Mouse (Mus musculus): ENCODE measurements around the gene Tmigd1. TPM values are rescaled to one million over a fixed set of nuclear protein-coding genes. Genes with fewer than 3 reads are reported as not detected.

Tmigd1 gene
- polyA plus RNA-seq, 2 experiments, result 0.09 to 0.36 TPM

DNA sequence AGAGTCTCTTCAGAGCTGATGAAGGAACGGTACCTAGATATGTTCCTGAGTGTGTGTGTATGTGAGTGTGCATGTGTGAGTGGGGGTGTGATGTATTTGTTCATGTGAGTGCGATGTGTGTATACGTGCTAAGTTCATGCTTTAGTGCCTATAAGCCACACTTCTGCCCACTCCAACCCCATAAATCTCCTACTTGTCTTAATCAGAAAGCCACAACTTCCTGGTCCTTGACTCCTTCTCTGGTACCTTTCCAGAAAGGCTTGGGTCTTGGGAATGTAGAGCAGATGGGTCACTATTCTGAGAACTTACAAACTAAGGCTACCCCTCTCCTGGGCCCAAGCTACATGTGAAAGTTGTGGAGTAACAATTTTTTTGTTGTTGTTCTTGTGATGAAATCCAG lies 3.2 kb upstream of the Tmigd1 start:
- no peak overlapping the region for H3K9ac ChIP-seq (ENCODE audit: low read depth, low read length, severe bottlenecking)
- peaks cover 3% of the 10 kb centered on the region for H3K4me1 ChIP-seq (ENCODE audit: control insufficient read depth, insufficient read depth, low read length)
- H3K4me3 ChIP-seq (replicated peaks; ENCODE audit: low read length), result no peak overlapping the region
- ATAC-seq (ENCODE audit: low FRiP score, low read depth), result no peak
- H3K27me3 ChIP-seq (ENCODE audit: control insufficient read depth, insufficient read depth, low read length), result no peaks in the 10 kb centered on the region
- no peak overlapping the region for H3K27ac ChIP-seq (replicated peaks; ENCODE audit: low read depth, low read length)
- WGBS, result 83% methylated on average over 3 of the region's 3 CpGs
- no peaks in the 10 kb centered on the region for H3K36me3 ChIP-seq (ENCODE audit: control insufficient read depth, insufficient read depth, low read length)
- no peak for DNase-seq (ENCODE audit: low spot score)
- TF ChIP-seq POLR2A (IDR thresholded peaks at IDR 0.05; ENCODE audit: borderline replicate concordance, extremely low read depth, insufficient read depth, insufficient read length), result no peak
- H3K4me2 ChIP-seq (replicated peaks; ENCODE audit: low read depth, low read length, severe bottlenecking), result no peak overlapping the region
- H3K9me3 ChIP-seq (ENCODE audit: control insufficient read depth, low read length), result no peaks in the 10 kb centered on the region

- Histone ChIP-seq H3K27me3 (ENCODE audit: control insufficient read depth, insufficient read depth, low read length) (no peaks in the 10 kb centered on the region), H3K4me2 (replicated peaks; ENCODE audit: low read depth, low read length, severe bottlenecking) (no peak overlapping the region), H3K9ac (ENCODE audit: low read depth, low read length, severe bottlenecking) (no peak overlapping the region), H3K4me1 (ENCODE audit: control insufficient read depth, insufficient read depth, low read length) (no peaks in the 10 kb centered on the region), H3K27ac (replicated peaks; ENCODE audit: low read depth, low read length) (no peak overlapping the region), H3K9me3 (ENCODE audit: control insufficient read depth, low read length) (no peaks in the 10 kb centered on the region), H3K36me3 (ENCODE audit: control insufficient read depth, insufficient read depth, low read length) (no peaks in the 10 kb centered on the region), H3K4me3 (replicated peaks; ENCODE audit: low read length) (no peak overlapping the region)
- no peak for DNase-seq (ENCODE audit: low spot score)
- WGBS, result 66% methylated on average over 5 of the region's 5 CpGs
- no peak for ATAC-seq (ENCODE audit: low FRiP score, low read depth)
- no peak for TF ChIP-seq POLR2A (IDR thresholded peaks at IDR 0.05; ENCODE audit: borderline replicate concordance, extremely low read depth, insufficient read depth, insufficient read length)
These were observed 1.9 kb upstream of the Tmigd1 start for GRCm38 (mm10) chr11:76899758-76900738.

DNA sequence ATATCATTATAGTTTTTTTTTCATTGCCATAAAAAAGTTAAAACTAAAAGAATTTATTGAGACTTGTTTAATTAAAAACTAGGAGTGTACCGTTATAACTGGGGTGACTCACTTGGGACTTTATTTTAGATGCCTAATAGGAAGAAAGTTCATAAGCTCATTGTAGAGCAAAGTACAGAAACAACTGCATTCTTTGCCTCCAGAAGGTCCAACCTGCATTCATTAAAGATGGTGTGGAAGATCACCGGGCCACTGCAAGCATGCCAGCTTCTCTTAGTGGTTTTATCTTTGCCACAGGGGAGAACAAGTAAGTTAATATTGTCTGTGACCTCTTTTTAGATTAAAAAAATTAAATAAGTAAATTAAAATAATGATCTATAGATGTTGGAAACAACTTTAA lies 2.4 kb downstream of the Tmigd1 start:
- DNase-seq (ENCODE audit: low spot score), result no peak
- Histone ChIP-seq H3K4me1 (ENCODE audit: control insufficient read depth, insufficient read depth, low read length) (no peaks in the 10 kb centered on the region), H3K27ac (replicated peaks; ENCODE audit: low read depth, low read length) (no peak overlapping the region), H3K27me3 (ENCODE audit: control insufficient read depth, insufficient read depth, low read length) (no peaks in the 10 kb centered on the region), H3K9ac (ENCODE audit: low read depth, low read length, severe bottlenecking) (no peak overlapping the region), H3K4me2 (replicated peaks; ENCODE audit: low read depth, low read length, severe bottlenecking) (no peak overlapping the region), H3K4me3 (replicated peaks; ENCODE audit: low read length) (no peak overlapping the region), H3K9me3 (ENCODE audit: control insufficient read depth, low read length) (no peaks in the 10 kb centered on the region), H3K36me3 (ENCODE audit: control insufficient read depth, insufficient read depth, low read length) (no peaks in the 10 kb centered on the region)
- ATAC-seq (ENCODE audit: low FRiP score, low read depth), result no peak
- no peak for TF ChIP-seq POLR2A (IDR thresholded peaks at IDR 0.05; ENCODE audit: borderline replicate concordance, extremely low read depth, insufficient read depth, insufficient read length)
- WGBS, result 65% methylated on average over 2 of the region's 2 CpGs

DNA sequence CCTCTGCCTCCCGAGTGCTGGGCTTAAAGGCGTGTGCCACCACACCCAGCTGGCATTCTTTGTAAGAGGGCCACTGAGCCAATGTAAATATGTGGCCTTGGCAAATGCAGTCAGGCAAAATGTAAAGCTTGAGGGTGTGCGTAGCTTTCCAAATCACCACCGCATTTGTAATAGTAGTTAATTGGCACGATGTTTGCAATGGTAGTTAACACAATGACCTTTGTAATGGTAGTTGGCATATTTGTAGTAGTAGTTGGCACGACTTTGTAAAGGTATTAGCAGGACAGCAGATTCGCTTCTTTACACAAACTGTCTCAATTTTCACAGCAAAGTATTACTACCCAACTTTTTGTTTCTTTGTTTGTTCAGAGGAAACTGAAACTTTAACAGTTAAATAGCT lies 6.7 kb downstream of the Tmigd1 start:
- DNase-seq (ENCODE audit: low spot score) (no peak), ATAC-seq (ENCODE audit: low FRiP score, low read depth) (no peak)
- H3K4me3 ChIP-seq (replicated peaks; ENCODE audit: low read length), result no peak overlapping the region
- no peak overlapping the region for H3K4me2 ChIP-seq (replicated peaks; ENCODE audit: low read depth, low read length, severe bottlenecking)
- H3K27me3 ChIP-seq (ENCODE audit: control insufficient read depth, insufficient read depth, low read length), result no peaks in the 10 kb centered on the region
- no peaks in the 10 kb centered on the region for H3K9me3 ChIP-seq (ENCODE audit: control insufficient read depth, low read length)
- WGBS, result 89% methylated on average over 7 of the region's 7 CpGs
- H3K4me1 ChIP-seq (ENCODE audit: control insufficient read depth, insufficient read depth, low read length), result peaks cover 14% of the 10 kb centered on the region; the same call in 1 of the 2 replicates
- TF ChIP-seq POLR2A (IDR thresholded peaks at IDR 0.05; ENCODE audit: borderline replicate concordance, extremely low read depth, insufficient read depth, insufficient read length), result no peak
- H3K36me3 ChIP-seq (ENCODE audit: control insufficient read depth, insufficient read depth, low read length), result no peaks in the 10 kb centered on the region
- no peak overlapping the region for H3K9ac ChIP-seq (ENCODE audit: low read depth, low read length, severe bottlenecking)
- no peak overlapping the region for H3K27ac ChIP-seq (replicated peaks; ENCODE audit: low read depth, low read length)

GRCm38 (mm10) chr11:76911325-76912054 lies 9.5 kb downstream of the Tmigd1 start:
- Histone ChIP-seq H3K27ac (replicated peaks; ENCODE audit: low read depth, low read length) (no peak overlapping the region), H3K4me2 (replicated peaks; ENCODE audit: low read depth, low read length, severe bottlenecking) (no peak overlapping the region), H3K4me1 (ENCODE audit: control insufficient read depth, insufficient read depth, low read length) (peaks cover 15% of the 10 kb centered on the region; the same call in 1 of the 2 replicates), H3K27me3 (ENCODE audit: control insufficient read depth, insufficient read depth, low read length) (no peaks in the 10 kb centered on the region), H3K4me3 (replicated peaks; ENCODE audit: low read length) (no peak overlapping the region), H3K9ac (ENCODE audit: low read depth, low read length, severe bottlenecking) (no peak overlapping the region), H3K9me3 (ENCODE audit: control insufficient read depth, low read length) (no peaks in the 10 kb centered on the region), H3K36me3 (ENCODE audit: control insufficient read depth, insufficient read depth, low read length) (no peaks in the 10 kb centered on the region)
- DNase-seq (ENCODE audit: low spot score) (no peak), ATAC-seq (ENCODE audit: low FRiP score, low read depth) (no peak)
- TF ChIP-seq POLR2A (IDR thresholded peaks at IDR 0.05; ENCODE audit: borderline replicate concordance, extremely low read depth, insufficient read depth, insufficient read length), result no peak
- 45% methylated on average over 3 of the region's 3 CpGs for WGBS

Data from limb, embryonic 14.5 days (tissue).